Mouse (Mus musculus) CH12.LX (cell line): ENCODE results near the gene Gpr68.

ENCODE experiments used
- BHLHE40 ChIP-seq: IDR thresholded peaks from 2 replicates; pipeline ENCODE4 v1.6.1; 2011; ENCODE audit warnings: mild to moderate bottlenecking, low read depth, low read length, improper control_type of control experiment
- POLR2A ChIP-seq: IDR thresholded peaks from 2 replicates; pipeline ENCODE4 v1.6.1; 2011; ENCODE audit warnings: low read depth, mild to moderate bottlenecking, improper control_type of control experiment, low read length

- TF ChIP-seq BHLHE40 (peak; percentile 66; the same call in 1 of the 2 replicates), POLR2A (no peak)
Measured at GRCm38 (mm10) chr12:100857791-100858190, 50.2 kb downstream of the Gpr68 start.
